Mouse (Mus musculus): ENCODE data around the gene Brdt. TPM values are rescaled to one million over a fixed set of nuclear protein-coding genes. Genes with fewer than 3 reads are reported as not detected.
A peak's percentile ranks its signal among the peaks of the same experiment; 100 is the strongest.

Brdt gene
- polyA plus RNA-seq, 1 experiment, result 103 TPM

DNA sequence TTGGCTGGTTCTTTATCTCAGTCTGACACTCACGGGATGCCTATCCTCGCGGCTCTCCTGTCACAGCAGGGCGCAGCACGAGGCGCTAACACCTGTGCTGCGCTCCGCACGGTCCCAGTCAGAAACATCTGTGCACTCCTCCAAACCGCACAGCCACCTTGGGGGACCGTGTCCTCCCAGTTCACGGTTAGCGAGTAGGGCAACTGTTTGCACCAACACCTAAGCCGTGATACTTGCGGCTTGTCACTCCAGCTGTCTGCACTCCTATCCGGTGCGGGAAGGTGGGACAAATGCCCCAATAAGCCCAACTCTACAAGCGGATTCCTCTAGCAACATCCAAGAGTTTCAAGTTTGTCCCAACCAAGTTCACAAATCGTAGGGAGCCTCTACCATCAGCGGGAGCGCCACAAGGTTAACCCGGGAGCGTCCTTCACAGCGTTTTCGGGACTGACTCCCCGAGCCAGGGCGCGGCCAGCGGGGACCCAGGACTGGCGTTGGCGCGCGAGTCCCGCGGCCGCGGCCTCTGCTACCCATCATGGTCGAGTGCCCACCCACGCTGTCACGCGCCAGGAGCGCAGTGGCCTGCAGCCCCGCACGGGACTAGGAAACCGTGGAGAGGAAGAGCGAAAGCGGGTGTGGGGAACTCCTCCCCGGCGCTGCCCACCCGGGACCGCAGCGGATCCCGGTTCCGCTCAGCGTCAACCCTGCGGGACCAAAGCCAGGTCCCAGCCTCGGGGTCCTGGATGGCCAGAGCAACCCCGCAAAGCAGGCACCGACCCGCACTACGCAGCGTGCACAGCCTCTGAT is 42.3 kb upstream of the Brdt start:
- Histone ChIP-seq H3K27me3 (ENCODE audit: control insufficient read depth, insufficient read depth, low read length) (no peaks in the 10 kb centered on the region), H3K4me3 (ENCODE audit: control insufficient read depth, low read depth, low read length) (peak overlapping the region; percentile 86), H3K36me3 (ENCODE audit: control insufficient read depth, insufficient read depth, low read length) (no peaks in the 10 kb centered on the region), H3K27ac (ENCODE audit: control insufficient read depth, insufficient read depth, low read depth, low read length) (peak overlapping the region; percentile 69), H3K4me1 (ENCODE audit: control insufficient read depth, insufficient read depth, low read length) (peaks cover 13% of the 10 kb centered on the region)
- TF ChIP-seq CTCF (IDR thresholded peaks at IDR 0.05; ENCODE audit: control insufficient read depth, insufficient read depth, insufficient replicate concordance, low read depth, low read length), result no peak
- TF ChIP-seq POLR2A (IDR thresholded peaks at IDR 0.05; ENCODE audit: control insufficient read depth, low read depth, low read length), result peak; percentile 25; the same call in 1 of the 2 replicates

DNA sequence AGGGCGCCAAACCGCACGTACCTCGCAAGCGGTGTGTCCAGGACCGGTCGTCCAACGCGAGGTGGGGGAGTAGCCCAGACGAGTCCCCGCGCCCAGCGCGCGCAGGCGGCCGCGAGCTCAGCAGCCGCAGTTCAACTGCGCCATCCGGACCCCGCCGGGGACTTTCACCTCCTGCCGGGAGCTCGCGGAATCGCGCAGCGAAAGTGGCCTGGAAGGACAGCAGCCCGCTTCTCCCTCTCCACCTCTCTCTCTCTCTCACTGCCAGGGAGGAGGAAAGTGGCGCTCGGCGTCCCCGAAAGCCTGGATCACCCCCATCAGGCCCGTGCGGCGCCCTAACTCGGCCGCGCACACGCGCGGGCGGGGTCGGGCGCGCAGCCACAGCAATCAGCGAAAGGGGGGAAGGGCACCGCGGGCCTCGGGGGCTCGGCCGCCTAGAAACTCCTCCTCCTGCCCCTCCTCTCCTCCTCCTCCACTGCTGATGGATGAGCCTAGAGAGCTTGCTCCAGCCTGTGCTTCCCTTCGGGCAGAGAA is 41.7 kb upstream of the Brdt start, which contains the start of gene Tgfbr3:
Gene Tgfbr3 (minus strand): TSS at position 396 of the 531 bp plus-strand sequence.
- peak within 1 kb of the TSS; percentile 86 for H3K4me3 ChIP-seq (ENCODE audit: control insufficient read depth, low read depth, low read length)
- H3K4me1 ChIP-seq (ENCODE audit: control insufficient read depth, insufficient read depth, low read length), result peaks cover 13% of the 10 kb centered on the region
- TF ChIP-seq CTCF (IDR thresholded peaks at IDR 0.05; ENCODE audit: control insufficient read depth, insufficient read depth, insufficient replicate concordance, low read depth, low read length), result no peak; the same call in 1 of the 2 replicates
- peak; percentile 38 for TF ChIP-seq POLR2A (IDR thresholded peaks at IDR 0.05; ENCODE audit: control insufficient read depth, low read depth, low read length)
- peak within 1 kb of the TSS; percentile 69 for H3K27ac ChIP-seq (ENCODE audit: control insufficient read depth, insufficient read depth, low read depth, low read length)
- H3K27me3 ChIP-seq (ENCODE audit: control insufficient read depth, insufficient read depth, low read length), result no peaks in the 10 kb centered on the region
- no peaks in the 10 kb centered on the region for H3K36me3 ChIP-seq (ENCODE audit: control insufficient read depth, insufficient read depth, low read length)

DNA sequence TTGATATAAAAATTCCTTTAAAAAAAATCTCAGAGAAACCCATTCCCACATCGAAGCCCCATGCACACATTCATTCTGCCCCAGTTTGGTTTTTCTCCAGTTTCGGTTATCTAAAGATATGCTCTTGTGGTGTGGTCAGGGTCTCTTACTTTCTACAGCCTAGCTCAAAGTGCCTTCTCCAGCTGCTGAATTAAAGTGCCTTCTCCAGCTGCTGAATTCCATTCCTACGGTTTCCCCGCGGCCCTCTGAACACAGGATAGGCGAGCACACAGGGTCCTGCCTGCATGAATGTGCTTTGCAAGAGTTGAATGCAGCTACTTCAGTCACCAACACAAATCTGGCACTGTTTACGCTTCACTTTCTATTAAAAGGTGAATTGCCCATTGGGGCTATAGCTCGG is 41.0 kb upstream of the Brdt start:
- no peaks in the 10 kb centered on the region for H3K36me3 ChIP-seq (ENCODE audit: control insufficient read depth, insufficient read depth, low read length)
- no peaks in the 10 kb centered on the region for H3K27me3 ChIP-seq (ENCODE audit: control insufficient read depth, insufficient read depth, low read length)
- no peak overlapping the region for H3K4me3 ChIP-seq (ENCODE audit: control insufficient read depth, low read depth, low read length)
- TF ChIP-seq CTCF (IDR thresholded peaks at IDR 0.05; ENCODE audit: control insufficient read depth, insufficient read depth, insufficient replicate concordance, low read depth, low read length), result no peak
- TF ChIP-seq POLR2A (IDR thresholded peaks at IDR 0.05; ENCODE audit: control insufficient read depth, low read depth, low read length), result no peak
- peaks cover 13% of the 10 kb centered on the region for H3K4me1 ChIP-seq (ENCODE audit: control insufficient read depth, insufficient read depth, low read length)
- H3K27ac ChIP-seq (ENCODE audit: control insufficient read depth, insufficient read depth, low read depth, low read length), result no peak overlapping the region

DNA sequence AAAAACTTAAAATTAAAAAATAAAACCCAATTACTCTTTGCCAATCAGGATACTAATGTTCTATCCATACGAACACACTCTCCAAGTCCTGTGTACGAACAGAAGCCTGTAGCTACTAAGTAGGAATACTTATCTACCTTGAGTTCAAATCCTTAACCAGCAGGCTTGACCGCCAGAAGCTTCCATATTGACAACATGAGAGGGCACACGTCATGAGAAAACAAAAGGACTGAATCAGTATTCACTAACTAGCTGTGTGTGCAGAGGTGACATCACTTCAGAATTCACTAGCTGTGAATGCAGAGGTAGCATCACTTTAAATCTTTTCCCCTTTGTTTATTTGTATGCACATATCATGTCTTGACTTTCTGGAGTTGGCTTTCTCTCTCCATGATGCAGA is 36.9 kb upstream of the Brdt start:
- Histone ChIP-seq H3K27me3 (ENCODE audit: control insufficient read depth, insufficient read depth, low read length) (no peaks in the 10 kb centered on the region), H3K4me3 (ENCODE audit: control insufficient read depth, low read depth, low read length) (no peak overlapping the region), H3K27ac (ENCODE audit: control insufficient read depth, insufficient read depth, low read depth, low read length) (no peak overlapping the region), H3K36me3 (ENCODE audit: control insufficient read depth, insufficient read depth, low read length) (no peaks in the 10 kb centered on the region), H3K4me1 (ENCODE audit: control insufficient read depth, insufficient read depth, low read length) (peaks cover 5% of the 10 kb centered on the region)
- no peak for TF ChIP-seq CTCF (IDR thresholded peaks at IDR 0.05; ENCODE audit: control insufficient read depth, insufficient read depth, insufficient replicate concordance, low read depth, low read length)
- TF ChIP-seq POLR2A (IDR thresholded peaks at IDR 0.05; ENCODE audit: control insufficient read depth, low read depth, low read length), result no peak

DNA sequence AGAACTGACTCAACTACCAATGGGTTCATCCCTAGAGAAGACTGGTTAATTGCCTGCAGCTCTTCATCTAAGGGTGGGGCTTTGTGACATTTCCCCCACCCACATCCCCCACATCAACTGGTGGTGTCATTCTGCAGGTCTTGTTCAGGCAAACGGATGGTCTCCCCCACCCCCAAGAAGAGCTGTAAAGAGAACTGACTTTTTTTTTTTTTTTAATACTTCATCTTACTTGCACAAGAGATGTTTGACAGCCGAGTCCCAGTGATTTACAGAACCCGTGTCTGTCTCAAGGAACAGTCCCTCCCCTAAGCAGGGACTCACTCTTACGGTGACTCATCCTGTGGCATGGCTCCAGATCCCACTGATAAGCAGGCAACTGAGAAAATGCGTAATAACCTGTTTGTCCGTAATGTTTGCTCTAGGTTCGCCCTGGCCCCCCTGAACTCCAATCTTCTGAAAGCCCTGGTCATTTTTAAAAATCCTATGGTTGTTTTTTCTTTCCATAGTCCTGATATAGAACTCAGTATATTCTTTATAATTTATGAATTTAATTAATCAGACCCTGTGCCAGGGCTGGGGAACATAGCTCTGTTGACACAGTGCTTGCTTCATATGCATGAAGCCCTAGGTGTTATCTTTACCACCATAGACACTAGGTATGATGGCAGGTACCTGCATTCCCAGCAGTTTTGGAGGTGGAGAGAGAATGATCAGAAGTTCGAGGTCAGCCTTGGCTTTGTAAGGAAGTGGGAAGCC is 35.7 kb upstream of the Brdt start:
- H3K4me3 ChIP-seq (ENCODE audit: control insufficient read depth, low read depth, low read length), result no peak overlapping the region
- TF ChIP-seq POLR2A (IDR thresholded peaks at IDR 0.05; ENCODE audit: control insufficient read depth, low read depth, low read length) (no peak), CTCF (IDR thresholded peaks at IDR 0.05; ENCODE audit: control insufficient read depth, insufficient read depth, insufficient replicate concordance, low read depth, low read length) (no peak)
- no peaks in the 10 kb centered on the region for H3K27me3 ChIP-seq (ENCODE audit: control insufficient read depth, insufficient read depth, low read length)
- no peaks in the 10 kb centered on the region; the same call in 1 of the 2 replicates for H3K4me1 ChIP-seq (ENCODE audit: control insufficient read depth, insufficient read depth, low read length)
- H3K36me3 ChIP-seq (ENCODE audit: control insufficient read depth, insufficient read depth, low read length), result no peaks in the 10 kb centered on the region
- no peak overlapping the region for H3K27ac ChIP-seq (ENCODE audit: control insufficient read depth, insufficient read depth, low read depth, low read length)

GRCm38 (mm10) chr5:107295817-107296511 is 35.0 kb upstream of the Brdt start:
- no peak for TF ChIP-seq POLR2A (IDR thresholded peaks at IDR 0.05; ENCODE audit: control insufficient read depth, low read depth, low read length)
- no peak for TF ChIP-seq CTCF (IDR thresholded peaks at IDR 0.05; ENCODE audit: control insufficient read depth, insufficient read depth, insufficient replicate concordance, low read depth, low read length)
- Histone ChIP-seq H3K4me1 (ENCODE audit: control insufficient read depth, insufficient read depth, low read length) (no peaks in the 10 kb centered on the region; the same call in 1 of the 2 replicates), H3K4me3 (ENCODE audit: control insufficient read depth, low read depth, low read length) (no peak overlapping the region), H3K36me3 (ENCODE audit: control insufficient read depth, insufficient read depth, low read length) (no peaks in the 10 kb centered on the region), H3K27me3 (ENCODE audit: control insufficient read depth, insufficient read depth, low read length) (no peaks in the 10 kb centered on the region), H3K27ac (ENCODE audit: control insufficient read depth, insufficient read depth, low read depth, low read length) (no peak overlapping the region)

All from testis, adult 2 months (tissue).